Mouse (Mus musculus) neutrophil, adult 65 days (primary cell): ENCODE measurements around the gene Dnajc22. TPM values are rescaled to one million over a fixed set of nuclear protein-coding genes. Genes with fewer than 3 reads are reported as not detected.

Experiments
- total RNA-seq: library from RNA; stranded (reverse); gene quantifications from 2 replicates; pipeline ENCODE4 v1.2.4, GENCODE M21; 2023

Gene Dnajc22
- 1.7 and 2.2 TPM in 2 replicates for total RNA-seq

GRCm38 (mm10) chr15:99092870-99093269, at the start of gene Dnajc22:
Gene Dnajc22 (plus strand): TSS chr15:99093170.

GRCm38 (mm10) chr15:99055040-99055439, 37.9 kb upstream of the Dnajc22 start, which contains the start of gene Prph:
Gene Prph (plus strand): TSS chr15:99055174.

GRCm38 (mm10) chr15:99074019-99074599, 18.9 kb upstream of the Dnajc22 start, which contains the start of gene Troap:
Gene Troap (plus strand): TSS chr15:99074575.

GRCm38 (mm10) chr15:99087253-99088075, 5.5 kb upstream of the Dnajc22 start, which contains the start of gene C1ql4:
Gene C1ql4 (minus strand): TSS chr15:99087817.

GRCm38 (mm10) chr15:99125711-99126080, 32.7 kb downstream of the Dnajc22 start, which contains the start of gene Spats2:
Gene Spats2 (plus strand): TSS chr15:99125916.

Other genes starting within 250 kb of the Dnajc22 start
- gene Kmt2d, start 222.0 kb upstream of the Dnajc22 start, total RNA-seq, result 122 and 166 TPM in 2 replicates
- gene Rhebl1, start 198.6 kb upstream of the Dnajc22 start, total RNA-seq, result 2.0 and 3.1 TPM in 2 replicates
- not detected in 2 replicates for gene Dhh, start 194.6 kb upstream of the Dnajc22 start, total RNA-seq
- gene Lmbr1l, start 174.9 kb upstream of the Dnajc22 start, total RNA-seq, result 106 and 139 TPM in 2 replicates
- 228 and 274 TPM in 2 replicates for gene Tuba1b, start 158.6 kb upstream of the Dnajc22 start, total RNA-seq
- not detected in 2 replicates for gene Gm49450, start 139.6 kb upstream of the Dnajc22 start, total RNA-seq
- 122 and 136 TPM in 2 replicates for gene Tuba1a, start 139.5 kb upstream of the Dnajc22 start, total RNA-seq
- 306 and 319 TPM in 2 replicates for gene Tuba1c, start 63.3 kb upstream of the Dnajc22 start, total RNA-seq
- 0.25 TPM in 1 of 2 replicates, not detected in the other for gene Prph, start 38.0 kb upstream of the Dnajc22 start, total RNA-seq
- gene Troap, start 18.6 kb upstream of the Dnajc22 start, total RNA-seq, result 24.2 and 31.0 TPM in 2 replicates
- gene C1ql4, start 5.4 kb upstream of the Dnajc22 start, total RNA-seq, result not detected in 2 replicates
- 0.29 TPM in 1 of 2 replicates, not detected in the other for gene Spats2, start 32.7 kb downstream of the Dnajc22 start, total RNA-seq
- not detected in 2 replicates for gene Kcnh3, start 131.7 kb downstream of the Dnajc22 start, total RNA-seq
- gene Mcrs1, start 158.8 kb downstream of the Dnajc22 start, total RNA-seq, result 55.8 and 72.9 TPM in 2 replicates
- 0.66 and 2.8 TPM in 2 replicates for gene Prpf40b, start 201.9 kb downstream of the Dnajc22 start, total RNA-seq
- gene Fam186b, start 202.7 kb downstream of the Dnajc22 start, total RNA-seq, result not detected in 2 replicates